Mouse (Mus musculus): ENCODE data around the gene Gm28308. TPM values are rescaled to one million over a fixed set of nuclear protein-coding genes. Genes with fewer than 3 reads are reported as not detected.
A peak's percentile ranks its signal among the peaks of the same experiment; 100 is the strongest.

Gm28308 gene
- polyA plus RNA-seq, 1 experiment = not detected

- 86% methylated on average over 4 of the region's 4 CpGs for WGBS
- peaks cover 2% of the 10 kb centered on the region; the same call in 1 of the 2 replicates for H3K27me3 ChIP-seq (ENCODE audit: control insufficient read depth, insufficient read depth, low read length)
- no peak overlapping the region for H3K27ac ChIP-seq (ENCODE audit: insufficient read depth, low read length)
- no peaks in the 10 kb centered on the region for H3K4me1 ChIP-seq (ENCODE audit: control insufficient read depth, insufficient read depth, insufficient read length)
- no peaks in the 10 kb centered on the region for H3K36me3 ChIP-seq (ENCODE audit: control insufficient read depth, insufficient read depth, low read length)
- TF ChIP-seq POLR2A (IDR thresholded peaks at IDR 0.05; ENCODE audit: low read depth, low read length) (no peak), CTCF (IDR thresholded peaks at IDR 0.05; ENCODE audit: extremely low read depth, insufficient read depth, insufficient read length, insufficient replicate concordance) (no peak)
- no peak overlapping the region for H3K4me3 ChIP-seq (ENCODE audit: extremely low read depth, insufficient read depth, insufficient read length)
- DNase-seq (ENCODE audit: low read depth in 1 of 2, low spot score in 2 of 2) = no peak
Measured at GRCm38 (mm10) chr6:52173648-52174047, 39.5 kb downstream of the Gm28308 start.

DNA sequence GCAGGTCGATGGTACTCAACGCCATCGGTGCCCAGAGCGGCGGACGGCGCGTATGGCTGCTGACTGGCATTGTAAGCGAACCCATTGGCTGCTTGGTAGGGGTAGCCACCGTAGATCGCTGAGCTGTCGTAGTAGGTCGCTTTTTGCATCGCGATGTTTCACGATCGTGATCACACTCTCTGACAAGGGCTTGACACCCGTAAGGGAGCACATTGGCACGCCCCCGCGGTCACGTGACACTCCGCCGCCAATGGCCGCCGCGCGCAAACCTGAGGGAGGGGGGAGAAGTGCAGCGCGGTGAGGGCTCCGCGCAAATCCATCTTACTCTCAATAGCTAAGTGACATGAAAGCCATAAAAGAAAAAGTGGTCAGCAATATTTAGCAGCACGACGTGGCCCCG, 40.6 kb downstream of the Gm28308 start:
- DNase-seq (ENCODE audit: low read depth in 1 of 2, low spot score in 2 of 2) = no peak
- no peaks in the 10 kb centered on the region for H3K4me1 ChIP-seq (ENCODE audit: control insufficient read depth, insufficient read depth, insufficient read length)
- no peak for TF ChIP-seq CTCF (IDR thresholded peaks at IDR 0.05; ENCODE audit: extremely low read depth, insufficient read depth, insufficient read length, insufficient replicate concordance)
- no peak for TF ChIP-seq POLR2A (IDR thresholded peaks at IDR 0.05; ENCODE audit: low read depth, low read length)
- H3K27ac ChIP-seq (ENCODE audit: insufficient read depth, low read length) = peak overlapping the region; percentile 41
- H3K27me3 ChIP-seq (ENCODE audit: control insufficient read depth, insufficient read depth, low read length) = peaks cover 2% of the 10 kb centered on the region; the same call in 1 of the 2 replicates
- H3K4me3 ChIP-seq (ENCODE audit: extremely low read depth, insufficient read depth, insufficient read length) = no peak overlapping the region
- 82% methylated on average over 35 of the region's 35 CpGs for WGBS
- no peaks in the 10 kb centered on the region for H3K36me3 ChIP-seq (ENCODE audit: control insufficient read depth, insufficient read depth, low read length)

DNA sequence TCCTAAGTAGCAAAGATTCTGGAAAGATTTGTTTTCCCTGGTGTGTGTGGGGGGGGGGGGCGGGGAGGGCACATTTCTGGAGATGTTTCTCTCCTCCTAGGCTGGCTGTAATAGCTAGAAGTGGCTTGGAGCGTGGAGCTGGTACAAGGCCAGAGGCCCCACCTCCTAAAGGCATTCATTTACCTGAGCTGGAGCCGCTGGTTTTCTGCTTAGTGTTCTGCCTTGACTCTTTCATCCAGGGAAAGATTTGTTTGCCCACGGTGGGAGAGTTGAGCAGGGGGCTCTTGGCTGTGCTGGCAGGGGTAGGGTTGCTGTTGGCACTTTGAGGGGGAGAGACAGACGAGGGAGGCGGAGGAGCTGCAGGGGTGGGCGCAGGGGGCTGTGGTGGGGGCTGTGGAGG, 41.2 kb downstream of the Gm28308 start:
- no peak for DNase-seq (ENCODE audit: low read depth in 1 of 2, low spot score in 2 of 2)
- WGBS = 89% methylated on average over 7 of the region's 7 CpGs
- Histone ChIP-seq H3K36me3 (ENCODE audit: control insufficient read depth, insufficient read depth, low read length) (no peaks in the 10 kb centered on the region), H3K4me3 (ENCODE audit: extremely low read depth, insufficient read depth, insufficient read length) (no peak overlapping the region), H3K27me3 (ENCODE audit: control insufficient read depth, insufficient read depth, low read length) (peaks cover 2% of the 10 kb centered on the region; the same call in 1 of the 2 replicates), H3K27ac (ENCODE audit: insufficient read depth, low read length) (no peak overlapping the region), H3K4me1 (ENCODE audit: control insufficient read depth, insufficient read depth, insufficient read length) (no peaks in the 10 kb centered on the region)
- TF ChIP-seq POLR2A (IDR thresholded peaks at IDR 0.05; ENCODE audit: low read depth, low read length) (no peak), CTCF (IDR thresholded peaks at IDR 0.05; ENCODE audit: extremely low read depth, insufficient read depth, insufficient read length, insufficient replicate concordance) (no peak)

GRCm38 (mm10) chr6:52171331-52171730, 41.8 kb downstream of the Gm28308 start:
- no peak for DNase-seq (ENCODE audit: low read depth in 1 of 2, low spot score in 2 of 2)
- Histone ChIP-seq H3K4me3 (ENCODE audit: extremely low read depth, insufficient read depth, insufficient read length) (no peak overlapping the region), H3K27ac (ENCODE audit: insufficient read depth, low read length) (no peak overlapping the region), H3K27me3 (ENCODE audit: control insufficient read depth, insufficient read depth, low read length) (peaks cover 4% of the 10 kb centered on the region; the same call in 1 of the 2 replicates), H3K36me3 (ENCODE audit: control insufficient read depth, insufficient read depth, low read length) (no peaks in the 10 kb centered on the region), H3K4me1 (ENCODE audit: control insufficient read depth, insufficient read depth, insufficient read length) (no peaks in the 10 kb centered on the region)
- 90% methylated on average over 4 of the region's 4 CpGs for WGBS
- no peak for TF ChIP-seq POLR2A (IDR thresholded peaks at IDR 0.05; ENCODE audit: low read depth, low read length)
- TF ChIP-seq CTCF (IDR thresholded peaks at IDR 0.05; ENCODE audit: extremely low read depth, insufficient read depth, insufficient read length, insufficient replicate concordance) = no peak

DNA sequence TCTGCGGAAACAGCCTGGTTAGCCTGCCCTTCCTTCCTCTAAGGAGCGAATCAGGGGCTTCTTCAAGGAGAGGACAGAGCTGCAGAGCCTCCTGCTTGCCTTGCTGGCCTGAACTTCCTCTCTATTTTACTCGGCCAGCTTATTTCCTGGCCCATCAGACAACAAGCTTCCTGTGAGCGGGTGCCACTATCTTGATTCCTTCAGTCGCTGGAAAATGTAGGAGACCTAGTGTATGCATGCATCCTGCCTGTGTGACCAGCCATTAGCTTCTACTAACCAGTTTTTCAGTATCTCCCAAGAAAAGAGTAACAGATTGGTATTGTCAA, 42.3 kb downstream of the Gm28308 start:
- no peak overlapping the region for H3K4me3 ChIP-seq (ENCODE audit: extremely low read depth, insufficient read depth, insufficient read length)
- no peak overlapping the region; the same call in 1 of the 2 replicates for H3K27ac ChIP-seq (ENCODE audit: insufficient read depth, low read length)
- DNase-seq (ENCODE audit: low read depth in 1 of 2, low spot score in 2 of 2) = no peak
- no peaks in the 10 kb centered on the region for H3K36me3 ChIP-seq (ENCODE audit: control insufficient read depth, insufficient read depth, low read length)
- no peak for TF ChIP-seq CTCF (IDR thresholded peaks at IDR 0.05; ENCODE audit: extremely low read depth, insufficient read depth, insufficient read length, insufficient replicate concordance)
- no peak for TF ChIP-seq POLR2A (IDR thresholded peaks at IDR 0.05; ENCODE audit: low read depth, low read length)
- 65% methylated on average over 5 of the region's 5 CpGs for WGBS
- peaks cover 4% of the 10 kb centered on the region; the same call in 1 of the 2 replicates for H3K27me3 ChIP-seq (ENCODE audit: control insufficient read depth, insufficient read depth, low read length)
- no peaks in the 10 kb centered on the region for H3K4me1 ChIP-seq (ENCODE audit: control insufficient read depth, insufficient read depth, insufficient read length)

DNA sequence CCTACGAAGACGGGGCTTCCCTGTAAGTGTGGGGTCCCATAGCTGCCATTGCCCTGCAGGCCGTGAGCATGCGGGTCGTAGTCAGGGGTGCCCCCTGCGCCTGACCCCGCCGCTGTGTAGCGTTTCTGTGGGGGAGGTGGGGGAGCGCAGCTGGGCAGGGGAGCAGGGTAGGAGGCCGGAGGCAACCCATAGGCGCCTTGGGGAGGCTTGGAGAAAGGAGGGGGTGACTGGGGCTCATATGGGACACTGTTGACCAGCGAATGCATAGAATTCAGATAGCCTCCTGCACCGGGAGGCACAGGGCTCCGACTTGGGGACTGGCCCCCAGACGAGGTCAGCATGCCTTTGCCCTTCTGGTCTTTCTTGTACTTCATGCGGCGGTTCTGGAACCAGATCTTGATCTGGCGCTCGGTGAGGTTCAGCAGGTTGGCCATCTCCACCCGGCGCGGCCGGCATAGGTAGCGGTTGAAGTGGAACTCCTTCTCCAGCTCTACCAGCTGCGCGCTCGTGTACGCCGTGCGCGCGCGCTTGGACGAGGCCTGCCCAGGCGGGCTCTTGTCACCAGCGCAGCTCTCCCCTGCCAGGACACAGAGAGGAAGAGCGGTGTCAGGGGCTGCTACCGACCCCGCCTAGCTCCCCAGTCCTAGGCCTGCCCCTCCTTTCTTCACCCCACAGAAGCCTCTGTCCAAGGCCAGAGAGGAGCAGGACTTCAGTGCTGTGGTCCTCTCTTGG, 42.8 kb downstream of the Gm28308 start:
- Histone ChIP-seq H3K4me3 (ENCODE audit: extremely low read depth, insufficient read depth, insufficient read length) (no peak overlapping the region), H3K27ac (ENCODE audit: insufficient read depth, low read length) (no peak overlapping the region; the same call in 1 of the 2 replicates), H3K4me1 (ENCODE audit: control insufficient read depth, insufficient read depth, insufficient read length) (no peaks in the 10 kb centered on the region), H3K36me3 (ENCODE audit: control insufficient read depth, insufficient read depth, low read length) (no peaks in the 10 kb centered on the region), H3K27me3 (ENCODE audit: control insufficient read depth, insufficient read depth, low read length) (0 out of 2 replicates have a peak, but pooled peaks cover 4% of the 10 kb centered on the region)
- no peak for DNase-seq (ENCODE audit: low read depth in 1 of 2, low spot score in 2 of 2)
- TF ChIP-seq CTCF (IDR thresholded peaks at IDR 0.05; ENCODE audit: extremely low read depth, insufficient read depth, insufficient read length, insufficient replicate concordance) (no peak), POLR2A (IDR thresholded peaks at IDR 0.05; ENCODE audit: low read depth, low read length) (no peak)
- 85% methylated on average over 40 of the region's 40 CpGs for WGBS
